Mouse (Mus musculus): ENCODE data around the gene Tssk1. TPM values are rescaled to one million over a fixed set of nuclear protein-coding genes. Genes with fewer than 3 reads are reported as not detected.
A peak's percentile ranks its signal among the peaks of the same experiment; 100 is the strongest.

Gene Tssk1
- polyA plus RNA-seq, 1 experiment from 2014 or later = 0.09 TPM

DNA sequence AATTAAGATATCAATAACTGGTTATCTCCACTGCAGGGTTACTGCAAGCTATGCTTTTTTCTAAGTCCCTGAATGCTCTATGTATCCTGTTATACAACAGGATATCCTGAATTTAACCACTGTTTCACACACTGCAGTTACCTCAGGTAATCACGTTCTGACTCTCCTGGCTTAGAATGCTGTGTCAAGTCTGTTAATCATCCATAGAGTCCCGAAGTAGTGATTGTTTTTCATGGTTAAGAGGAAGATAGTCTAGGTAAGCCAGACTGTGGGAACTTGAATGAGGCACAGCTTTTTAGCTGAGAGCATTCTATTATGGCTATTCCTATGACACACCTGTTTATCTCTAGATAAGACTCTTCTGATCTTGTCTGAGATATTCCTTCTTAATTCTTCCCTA lies 28.7 kb upstream of the Tssk1 start:
- Histone ChIP-seq H3K27ac (ENCODE audit: low read length) (no peak overlapping the region), H3K9ac (replicated peaks; ENCODE audit: low read depth, low read length) (no peak overlapping the region), H3K4me3 (ENCODE audit: low read depth, low read length) (no peak overlapping the region), H3K36me3 (ENCODE audit: control insufficient read depth, insufficient read depth, low read length) (peaks cover 10% of the 10 kb centered on the region; the same call in 1 of the 2 replicates), H3K9me3 (ENCODE audit: control insufficient read depth, low read depth, low read length) (no peaks in the 10 kb centered on the region), H3K4me1 (ENCODE audit: control insufficient read depth, insufficient read depth, low read length) (no peaks in the 10 kb centered on the region), H3K4me2 (replicated peaks; ENCODE audit: low read depth, low read length) (no peak overlapping the region), H3K27me3 (ENCODE audit: control insufficient read depth, insufficient read depth, low read length) (no peaks in the 10 kb centered on the region)
- WGBS = 73% methylated on average over 2 of the region's 2 CpGs
- no peak for ATAC-seq (ENCODE audit: insufficient number of reproducible peaks, insufficient read depth, low FRiP score, low read depth)

DNA sequence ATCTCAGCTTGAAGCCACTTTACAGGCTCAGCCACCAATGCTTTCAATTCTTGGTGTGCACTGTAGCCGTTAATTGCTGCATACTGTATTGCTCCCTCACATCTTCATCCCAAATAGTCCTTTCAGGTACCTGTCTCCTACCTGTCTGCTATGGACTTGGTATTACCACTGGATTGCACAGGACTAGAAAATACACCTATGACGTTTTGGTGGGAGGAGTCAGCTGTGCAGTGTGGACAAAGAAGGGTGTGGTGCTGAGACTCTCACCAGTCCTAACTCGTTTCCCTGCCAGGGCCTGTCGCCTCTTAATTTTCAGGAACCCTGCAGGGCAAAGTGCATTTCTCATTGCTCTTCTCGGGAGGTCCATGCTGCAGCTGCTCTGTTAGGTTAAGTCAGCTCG lies 28.3 kb upstream of the Tssk1 start:
- no peak overlapping the region for H3K27ac ChIP-seq (ENCODE audit: low read length)
- 0 out of 2 replicates have a peak, but pooled peaks have one; percentile 79 for ATAC-seq (ENCODE audit: insufficient number of reproducible peaks, insufficient read depth, low FRiP score, low read depth)

DNA sequence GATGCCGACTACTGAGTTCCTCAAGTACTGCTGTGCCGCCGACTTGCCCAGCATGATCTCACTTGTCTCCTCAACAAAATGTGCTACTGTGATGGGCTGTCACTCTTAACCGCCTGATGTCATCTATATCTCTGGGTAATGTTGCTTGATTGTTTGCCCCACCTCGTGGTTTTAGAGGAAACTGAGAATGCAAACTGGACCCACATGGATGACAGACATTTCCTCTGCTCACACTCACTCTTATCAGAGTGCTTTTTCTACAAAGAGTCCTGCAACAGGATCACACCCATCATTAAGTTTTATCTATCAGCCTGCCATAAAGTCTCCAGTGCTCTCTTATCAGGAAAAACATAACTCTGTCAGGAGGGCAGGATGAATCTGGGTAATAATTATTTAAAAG lies 22.8 kb upstream of the Tssk1 start:
- Histone ChIP-seq H3K27me3 (ENCODE audit: control insufficient read depth, insufficient read depth, low read length) (no peaks in the 10 kb centered on the region), H3K4me2 (replicated peaks; ENCODE audit: low read depth, low read length) (no peak overlapping the region), H3K9ac (replicated peaks; ENCODE audit: low read depth, low read length) (no peak overlapping the region), H3K36me3 (ENCODE audit: control insufficient read depth, insufficient read depth, low read length) (peaks cover 32% of the 10 kb centered on the region), H3K4me3 (ENCODE audit: low read depth, low read length) (no peak overlapping the region), H3K4me1 (ENCODE audit: control insufficient read depth, insufficient read depth, low read length) (no peaks in the 10 kb centered on the region), H3K9me3 (ENCODE audit: control insufficient read depth, low read depth, low read length) (no peaks in the 10 kb centered on the region), H3K27ac (ENCODE audit: low read length) (no peak overlapping the region)
- 77% methylated on average over 5 of the region's 5 CpGs for WGBS
- ATAC-seq (ENCODE audit: insufficient number of reproducible peaks, insufficient read depth, low FRiP score, low read depth) = no peak

More for the DNA sequence above, 28.3 kb upstream of the Tssk1 start:
- Histone ChIP-seq H3K9me3 (ENCODE audit: control insufficient read depth, low read depth, low read length) (no peaks in the 10 kb centered on the region), H3K4me1 (ENCODE audit: control insufficient read depth, insufficient read depth, low read length) (no peaks in the 10 kb centered on the region), H3K4me2 (replicated peaks; ENCODE audit: low read depth, low read length) (no peak overlapping the region), H3K27me3 (ENCODE audit: control insufficient read depth, insufficient read depth, low read length) (no peaks in the 10 kb centered on the region), H3K9ac (replicated peaks; ENCODE audit: low read depth, low read length) (no peak overlapping the region), H3K36me3 (ENCODE audit: control insufficient read depth, insufficient read depth, low read length) (peaks cover 14% of the 10 kb centered on the region), H3K4me3 (ENCODE audit: low read depth, low read length) (no peak overlapping the region)
- 66% methylated on average over 6 of the region's 6 CpGs for WGBS

DNA sequence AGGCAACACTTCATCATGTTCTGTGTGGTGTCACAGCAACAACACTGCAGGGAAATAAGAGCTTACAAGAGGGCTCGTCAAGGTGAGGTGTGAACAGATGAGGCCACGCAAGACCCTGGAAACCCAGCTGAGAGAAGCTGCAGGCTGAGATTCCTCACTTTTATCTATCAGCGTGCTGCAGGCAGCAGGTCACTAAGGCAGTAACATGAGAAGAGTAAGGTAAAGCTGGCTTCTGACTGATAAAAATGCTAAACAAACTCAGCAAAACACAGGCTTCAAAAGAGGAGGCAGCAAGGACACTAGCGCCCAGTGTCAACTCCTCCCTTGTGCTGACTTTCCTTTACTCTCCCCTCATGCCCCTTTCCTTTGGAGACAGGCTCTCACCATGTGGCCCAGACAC lies 21.0 kb upstream of the Tssk1 start:
- ATAC-seq (ENCODE audit: insufficient number of reproducible peaks, insufficient read depth, low FRiP score, low read depth) = no peak
- Histone ChIP-seq H3K27ac (ENCODE audit: low read length) (no peak overlapping the region), H3K36me3 (ENCODE audit: control insufficient read depth, insufficient read depth, low read length) (peaks cover 32% of the 10 kb centered on the region), H3K27me3 (ENCODE audit: control insufficient read depth, insufficient read depth, low read length) (no peaks in the 10 kb centered on the region), H3K4me1 (ENCODE audit: control insufficient read depth, insufficient read depth, low read length) (no peaks in the 10 kb centered on the region), H3K9ac (replicated peaks; ENCODE audit: low read depth, low read length) (no peak overlapping the region), H3K4me3 (ENCODE audit: low read depth, low read length) (no peak overlapping the region), H3K4me2 (replicated peaks; ENCODE audit: low read depth, low read length) (no peak overlapping the region), H3K9me3 (ENCODE audit: control insufficient read depth, low read depth, low read length) (no peaks in the 10 kb centered on the region)
- 40% methylated on average over 4 of the region's 4 CpGs for WGBS

DNA sequence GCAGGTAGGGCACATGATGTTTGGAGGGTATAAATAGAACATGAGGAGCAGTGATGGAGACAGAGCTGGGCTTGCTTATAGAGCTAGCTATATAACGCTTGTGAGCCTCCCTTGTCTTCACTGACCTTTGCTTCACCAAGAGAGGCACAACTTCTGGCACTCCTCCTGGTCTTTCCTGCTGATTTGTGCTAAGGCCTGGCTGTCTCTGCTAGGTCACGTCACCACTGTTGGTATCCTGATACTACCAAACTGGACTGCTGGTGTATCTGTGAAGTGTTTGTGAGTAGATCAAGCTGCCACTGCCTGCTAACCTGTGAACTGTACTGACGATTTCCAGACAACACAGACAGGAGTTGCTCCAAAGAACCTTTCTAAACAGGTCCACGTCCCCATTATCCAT lies 18.8 kb upstream of the Tssk1 start:
- ATAC-seq (ENCODE audit: insufficient number of reproducible peaks, insufficient read depth, low FRiP score, low read depth) = no peak
- Histone ChIP-seq H3K4me2 (replicated peaks; ENCODE audit: low read depth, low read length) (no peak overlapping the region), H3K27me3 (ENCODE audit: control insufficient read depth, insufficient read depth, low read length) (no peaks in the 10 kb centered on the region), H3K9me3 (ENCODE audit: control insufficient read depth, low read depth, low read length) (no peaks in the 10 kb centered on the region), H3K36me3 (ENCODE audit: control insufficient read depth, insufficient read depth, low read length) (peaks cover 23% of the 10 kb centered on the region), H3K27ac (ENCODE audit: low read length) (no peak overlapping the region), H3K9ac (replicated peaks; ENCODE audit: low read depth, low read length) (no peak overlapping the region), H3K4me3 (ENCODE audit: low read depth, low read length) (no peak overlapping the region), H3K4me1 (ENCODE audit: control insufficient read depth, insufficient read depth, low read length) (no peaks in the 10 kb centered on the region)
- 81% methylated on average over 4 of the region's 4 CpGs for WGBS

DNA sequence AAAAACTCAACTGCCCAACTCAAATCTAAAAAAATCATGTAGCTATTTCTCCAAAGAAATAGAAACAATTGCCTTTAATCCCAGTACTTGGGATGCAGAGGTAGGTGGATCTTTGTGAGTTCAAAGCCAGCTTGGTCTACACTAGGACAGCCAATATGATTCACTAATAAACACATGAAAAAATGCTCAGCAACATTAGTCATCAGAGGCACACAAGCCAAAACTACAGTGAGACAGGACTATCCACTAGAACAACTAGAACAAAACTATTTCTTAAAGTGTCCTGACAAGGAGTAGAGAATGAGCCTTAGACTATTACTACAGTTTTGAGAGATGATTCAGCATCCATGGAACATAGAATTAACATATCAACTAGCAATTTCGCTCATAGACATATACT lies 17.9 kb upstream of the Tssk1 start:
- no peaks in the 10 kb centered on the region for H3K9me3 ChIP-seq (ENCODE audit: control insufficient read depth, low read depth, low read length)
- 97% methylated on average over 1 of the region's 1 CpGs for WGBS
- no peak overlapping the region for H3K4me2 ChIP-seq (replicated peaks; ENCODE audit: low read depth, low read length)
- H3K36me3 ChIP-seq (ENCODE audit: control insufficient read depth, insufficient read depth, low read length) = peaks cover 15% of the 10 kb centered on the region
- H3K9ac ChIP-seq (replicated peaks; ENCODE audit: low read depth, low read length) = no peak overlapping the region
- no peak overlapping the region for H3K4me3 ChIP-seq (ENCODE audit: low read depth, low read length)
- H3K27ac ChIP-seq (ENCODE audit: low read length) = no peak overlapping the region
- no peaks in the 10 kb centered on the region for H3K4me1 ChIP-seq (ENCODE audit: control insufficient read depth, insufficient read depth, low read length)
- no peaks in the 10 kb centered on the region for H3K27me3 ChIP-seq (ENCODE audit: control insufficient read depth, insufficient read depth, low read length)
- ATAC-seq (ENCODE audit: insufficient number of reproducible peaks, insufficient read depth, low FRiP score, low read depth) = no peak

DNA sequence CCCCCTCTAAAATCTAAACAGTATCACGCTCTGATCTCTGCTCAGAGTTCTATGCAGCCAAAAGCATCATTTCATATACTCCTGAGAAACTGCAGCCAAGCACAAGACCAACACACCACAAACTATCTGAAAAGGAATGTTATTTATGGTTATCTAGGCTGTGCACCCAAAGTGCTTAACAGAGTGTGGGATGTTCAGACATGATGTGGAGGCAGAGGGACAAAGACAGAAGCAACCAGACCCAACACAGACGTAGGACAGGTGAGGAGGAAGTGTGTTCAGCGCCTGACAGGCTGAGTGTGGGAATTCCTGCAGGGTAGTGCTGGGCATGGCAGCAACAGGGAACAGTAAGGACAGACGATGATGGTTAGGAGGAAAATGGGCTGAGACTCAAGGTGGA lies 14.5 kb upstream of the Tssk1 start:
- H3K4me3 ChIP-seq (ENCODE audit: low read depth, low read length) = no peak overlapping the region
- no peaks in the 10 kb centered on the region for H3K9me3 ChIP-seq (ENCODE audit: control insufficient read depth, low read depth, low read length)
- H3K4me1 ChIP-seq (ENCODE audit: control insufficient read depth, insufficient read depth, low read length) = no peaks in the 10 kb centered on the region
- H3K4me2 ChIP-seq (replicated peaks; ENCODE audit: low read depth, low read length) = no peak overlapping the region
- no peak overlapping the region for H3K27ac ChIP-seq (ENCODE audit: low read length)
- H3K9ac ChIP-seq (replicated peaks; ENCODE audit: low read depth, low read length) = no peak overlapping the region
- WGBS = 81% methylated on average over 4 of the region's 4 CpGs
- H3K27me3 ChIP-seq (ENCODE audit: control insufficient read depth, insufficient read depth, low read length) = no peaks in the 10 kb centered on the region
- H3K36me3 ChIP-seq (ENCODE audit: control insufficient read depth, insufficient read depth, low read length) = no peaks in the 10 kb centered on the region; the same call in 1 of the 2 replicates
- no peak for ATAC-seq (ENCODE audit: insufficient number of reproducible peaks, insufficient read depth, low FRiP score, low read depth)

DNA sequence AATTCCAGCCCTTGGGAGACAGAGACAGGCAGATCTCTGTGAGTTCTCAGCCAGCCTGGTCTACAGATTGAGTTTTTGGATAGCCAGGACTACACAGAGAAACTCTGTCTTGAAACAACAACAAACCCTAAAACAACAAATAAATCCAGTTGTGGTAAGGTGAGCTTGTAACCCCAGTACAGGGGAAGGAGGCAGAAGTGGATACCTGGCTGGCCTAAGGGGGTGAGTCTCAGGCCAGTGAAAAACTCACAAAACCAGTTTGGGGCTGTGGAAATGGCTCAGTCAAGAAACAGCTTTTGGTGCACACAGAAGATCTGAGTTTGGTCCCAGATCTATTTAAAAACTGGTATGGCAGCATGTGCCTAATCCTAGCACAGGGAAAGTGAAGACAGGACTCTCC lies 11.8 kb upstream of the Tssk1 start:
- Histone ChIP-seq H3K27ac (ENCODE audit: low read length) (0 out of 2 replicates have a peak overlapping the region, but pooled peaks have one; percentile 23), H3K9ac (replicated peaks; ENCODE audit: low read depth, low read length) (no peak overlapping the region), H3K9me3 (ENCODE audit: control insufficient read depth, low read depth, low read length) (no peaks in the 10 kb centered on the region)

DNA sequence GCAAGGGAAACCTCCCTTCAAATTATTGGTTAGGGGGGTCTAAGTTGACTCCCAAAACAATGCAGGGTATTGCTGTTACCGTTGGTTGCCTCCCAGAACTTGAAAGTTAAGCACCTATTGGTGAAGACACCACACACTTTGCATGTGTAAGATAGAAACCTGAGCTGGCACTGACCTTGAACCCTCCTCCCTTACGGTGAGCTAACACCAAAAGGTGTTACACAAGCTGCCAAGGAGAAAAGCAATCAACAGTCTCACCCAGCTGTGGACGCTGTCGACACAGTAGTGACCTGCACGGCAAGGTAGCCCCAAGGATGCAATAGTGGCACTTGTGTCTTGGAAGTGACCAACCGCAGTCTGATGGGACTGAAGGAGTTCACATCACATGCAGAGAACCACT lies 9.9 kb upstream of the Tssk1 start:
- Histone ChIP-seq H3K4me1 (ENCODE audit: control insufficient read depth, insufficient read depth, low read length) (no peaks in the 10 kb centered on the region), H3K36me3 (ENCODE audit: control insufficient read depth, insufficient read depth, low read length) (no peaks in the 10 kb centered on the region; the same call in 1 of the 2 replicates), H3K4me3 (ENCODE audit: low read depth, low read length) (no peak overlapping the region), H3K27me3 (ENCODE audit: control insufficient read depth, insufficient read depth, low read length) (no peaks in the 10 kb centered on the region), H3K9ac (replicated peaks; ENCODE audit: low read depth, low read length) (no peak overlapping the region), H3K9me3 (ENCODE audit: control insufficient read depth, low read depth, low read length) (no peaks in the 10 kb centered on the region), H3K4me2 (replicated peaks; ENCODE audit: low read depth, low read length) (no peak overlapping the region), H3K27ac (ENCODE audit: low read length) (no peak overlapping the region)
- ATAC-seq (ENCODE audit: insufficient number of reproducible peaks, insufficient read depth, low FRiP score, low read depth) = no peak
- 68% methylated on average over 6 of the region's 6 CpGs for WGBS

More for the DNA sequence above, 11.8 kb upstream of the Tssk1 start:
- Histone ChIP-seq H3K4me1 (ENCODE audit: control insufficient read depth, insufficient read depth, low read length) (no peaks in the 10 kb centered on the region), H3K4me3 (ENCODE audit: low read depth, low read length) (no peak overlapping the region), H3K36me3 (ENCODE audit: control insufficient read depth, insufficient read depth, low read length) (no peaks in the 10 kb centered on the region; the same call in 1 of the 2 replicates), H3K4me2 (replicated peaks; ENCODE audit: low read depth, low read length) (no peak overlapping the region), H3K27me3 (ENCODE audit: control insufficient read depth, insufficient read depth, low read length) (no peaks in the 10 kb centered on the region)
- no peak for ATAC-seq (ENCODE audit: insufficient number of reproducible peaks, insufficient read depth, low FRiP score, low read depth)

All from stomach, embryonic 14.5 days (tissue).